Mouse (Mus musculus) hindbrain, embryonic 15.5 days (tissue): ENCODE results near the gene Il17rd. TPM values are rescaled to one million over a fixed set of nuclear protein-coding genes. Genes with fewer than 3 reads are reported as not detected.

ENCODE experiments used
- ATAC-seq: fragments of 200-750 bp; cut with Nextera tagmentation; 2 replicates; pipeline ENCODE4 v1.8.0; 2017; ENCODE audit warnings: low read depth, moderate number of reproducible peaks, moderate TSS enrichment; ENCODE audit not compliant: low FRiP score
- H3K27ac ChIP-seq: fragments of 300-500 bp; sonication (generic); replicated peaks from 2 replicates; pipeline ENCODE4 v1.5.1; 2015; ENCODE audit warnings: mild to moderate bottlenecking, inconsistent platforms
- H3K27me3 ChIP-seq: fragments of 300-500 bp; sonication (generic); 2 replicates; pipeline ENCODE4 v1.6.1; 2015; ENCODE audit warnings: control low read depth, inconsistent platforms
- H3K36me3 ChIP-seq: fragments of 300-500 bp; sonication (generic); 2 replicates; pipeline ENCODE4 v1.6.1; 2015; ENCODE audit warnings: control low read depth, inconsistent platforms
- H3K4me1 ChIP-seq: fragments of 300-500 bp; sonication (generic); replicated peaks from 2 replicates; pipeline ENCODE4 v1.6.1; 2015; ENCODE audit warnings: control low read depth, inconsistent platforms
- H3K4me2 ChIP-seq: fragments of 300-500 bp; sonication (generic); 2 replicates; pipeline ENCODE4 v1.6.1; 2015; ENCODE audit warnings: moderate library complexity, mild to moderate bottlenecking, inconsistent platforms
- H3K4me3 ChIP-seq: fragments of 300-500 bp; sonication (generic); 2 replicates; pipeline ENCODE4 v1.5.1; 2015; ENCODE audit warnings: mild to moderate bottlenecking, inconsistent platforms
- H3K9ac ChIP-seq: fragments of 300-500 bp; sonication (generic); 2 replicates; pipeline ENCODE4 v1.6.1; 2015; ENCODE audit warnings: inconsistent platforms
- H3K9me3 ChIP-seq: fragments of 300-500 bp; sonication (generic); 2 replicates; pipeline ENCODE4 v1.6.1; 2016; ENCODE audit warnings: control low read depth, inconsistent platforms
- WGBS: fragments of 180-500 bp; shearing (Covaris S2); methylation state at CpG from one replicate; pipeline ENCODE4 v1.1.7; 2015; 5-methylcytosine and 5-hydroxymethylcytosine counted together
- polyA plus RNA-seq: library from polyadenylated mRNA; unstranded; fragments of >200 nt; fragmentation: Nextera tagmentation; extraction: Ambion mirVana; gene quantifications from 2 replicates; pipeline ENCODE4 v1.2.1, GENCODE M21; 2015

Gene Il17rd
- 2.7 and 3.2 TPM in 2 replicates for polyA plus RNA-seq

DNA sequence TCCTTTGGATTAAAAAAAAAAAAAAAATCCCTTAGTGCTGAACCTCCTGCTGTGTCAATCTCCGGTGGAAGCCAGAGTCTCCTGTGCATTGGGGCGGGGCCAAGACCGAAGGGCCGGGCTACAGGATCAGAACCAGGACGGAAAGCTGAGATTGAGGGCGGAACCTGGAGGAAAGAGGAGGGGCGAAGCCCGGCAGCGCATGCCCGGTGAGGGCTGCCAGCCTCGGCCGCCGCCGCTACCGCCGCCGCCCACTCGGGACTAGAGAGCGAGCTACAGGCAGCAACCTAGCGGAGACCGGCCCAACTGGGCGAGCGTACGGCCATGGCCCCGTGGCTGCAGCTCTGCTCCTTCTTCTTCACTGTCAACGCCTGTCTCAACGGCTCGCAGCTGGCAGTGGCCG lies at the start of gene Il17rd:
TSS of gene Il17rd (plus strand) at position 159 of the 400 bp plus-strand sequence.
- no peaks in the 10 kb centered on the region for H3K36me3 ChIP-seq
- peak within 1 kb of the TSS; percentile 67 for H3K4me3 ChIP-seq
- peaks cover 10% of the 10 kb centered on the region for H3K4me1 ChIP-seq
- peak within 1 kb of the TSS; percentile 65 for H3K9ac ChIP-seq
- peaks cover 12% of the 10 kb centered on the region for H3K27me3 ChIP-seq
- peak within 1 kb of the TSS; percentile 97 for H3K4me2 ChIP-seq
- H3K9me3 ChIP-seq, result no peaks in the 10 kb centered on the region
- H3K27ac ChIP-seq, result peak within 1 kb of the TSS; percentile 62
- peak; percentile 92 for ATAC-seq
- 0% methylated on average over 29 of the region's 29 CpGs for WGBS

GRCm38 (mm10) chr14:26991622-26992021 lies 47.1 kb upstream of the Il17rd start:
- no peak for ATAC-seq
- 66% methylated on average over 18 of the region's 18 CpGs for WGBS

DNA sequence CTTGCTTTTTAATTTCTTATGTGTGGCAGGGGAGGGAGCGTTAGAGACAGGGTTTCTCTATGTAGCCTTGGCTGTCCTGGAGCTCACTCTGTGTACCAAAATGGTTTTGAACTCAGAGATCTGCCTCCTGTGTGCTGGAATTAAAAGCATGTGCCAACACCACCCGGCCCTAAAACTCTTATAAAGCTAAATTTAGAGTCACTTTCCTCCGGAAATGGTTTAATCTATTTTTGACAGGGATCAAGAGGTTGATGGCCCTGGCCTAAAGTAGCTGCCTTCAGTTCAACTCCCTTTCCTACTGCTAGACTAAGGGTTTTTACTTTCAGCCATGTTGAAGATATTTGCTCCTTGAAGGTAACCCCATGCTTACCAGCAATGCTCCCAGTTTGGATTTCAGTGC lies 45.3 kb upstream of the Il17rd start:
- Histone ChIP-seq H3K27ac (no peak overlapping the region), H3K9me3 (no peaks in the 10 kb centered on the region), H3K4me3 (no peak overlapping the region), H3K27me3 (no peaks in the 10 kb centered on the region; the same call in 1 of the 2 replicates), H3K9ac (no peak overlapping the region), H3K36me3 (no peaks in the 10 kb centered on the region), H3K4me1 (0 out of 2 replicates have a peak, but pooled peaks cover 4% of the 10 kb centered on the region), H3K4me2 (no peak overlapping the region)
- ATAC-seq, result no peak
- 89% methylated on average over 3 of the region's 3 CpGs for WGBS

More at GRCm38 (mm10) chr14:26991622-26992021, 47.1 kb upstream of the Il17rd start:
- Histone ChIP-seq H3K4me3 (no peak overlapping the region), H3K27ac (no peak overlapping the region), H3K27me3 (no peaks in the 10 kb centered on the region; the same call in 1 of the 2 replicates), H3K36me3 (no peaks in the 10 kb centered on the region), H3K9me3 (no peaks in the 10 kb centered on the region), H3K4me1 (0 out of 2 replicates have a peak, but pooled peaks cover 4% of the 10 kb centered on the region), H3K4me2 (no peak overlapping the region), H3K9ac (no peak overlapping the region)

GRCm38 (mm10) chr14:26994211-26994741 lies 44.5 kb upstream of the Il17rd start, which contains the start of gene Hesx1:
Hesx1 (plus strand) TSS chr14:26994416.
- H3K4me2 ChIP-seq, result peak within 1 kb of the TSS; percentile 52
- no peak within 1 kb of the TSS for H3K9ac ChIP-seq
- ATAC-seq, result peak; percentile 69; the same call in 1 of the 2 replicates
- no peaks in the 10 kb centered on the region for H3K9me3 ChIP-seq
- 0 out of 2 replicates have a peak, but pooled peaks cover 4% of the 10 kb centered on the region for H3K4me1 ChIP-seq
- H3K36me3 ChIP-seq, result no peaks in the 10 kb centered on the region
- H3K27me3 ChIP-seq, result no peaks in the 10 kb centered on the region; the same call in 1 of the 2 replicates
- WGBS, result 6% methylated on average over 16 of the region's 16 CpGs
- H3K4me3 ChIP-seq, result peak within 1 kb of the TSS; percentile 23
- no peak within 1 kb of the TSS; the same call in 1 of the 2 replicates for H3K27ac ChIP-seq

DNA sequence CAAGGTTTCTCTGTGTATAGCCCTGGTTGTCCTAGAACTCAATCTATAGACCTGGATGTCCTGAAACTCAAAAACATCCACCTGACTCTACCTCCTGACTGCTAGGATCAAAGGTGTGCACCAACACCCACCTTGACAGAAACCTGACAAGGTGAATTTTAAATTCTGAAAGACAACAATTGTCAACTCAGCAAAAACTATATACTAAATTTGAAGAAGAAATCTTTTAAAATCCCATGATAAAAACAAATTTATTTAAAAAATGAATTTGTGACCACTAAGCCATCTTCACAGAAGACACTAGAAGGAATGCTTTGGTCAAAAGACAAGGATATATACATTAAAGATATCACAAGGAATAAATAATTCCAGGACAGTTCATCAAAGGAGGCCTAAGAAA lies 42.5 kb upstream of the Il17rd start:
- H3K27me3 ChIP-seq, result peaks cover 3% of the 10 kb centered on the region; the same call in 1 of the 2 replicates
- H3K9ac ChIP-seq, result no peak overlapping the region
- ATAC-seq, result no peak
- H3K36me3 ChIP-seq, result no peaks in the 10 kb centered on the region
- no peak overlapping the region for H3K27ac ChIP-seq
- H3K4me1 ChIP-seq, result 0 out of 2 replicates have a peak, but pooled peaks cover 8% of the 10 kb centered on the region
- H3K9me3 ChIP-seq, result no peaks in the 10 kb centered on the region
- H3K4me2 ChIP-seq, result no peak overlapping the region
- H3K4me3 ChIP-seq, result no peak overlapping the region

DNA sequence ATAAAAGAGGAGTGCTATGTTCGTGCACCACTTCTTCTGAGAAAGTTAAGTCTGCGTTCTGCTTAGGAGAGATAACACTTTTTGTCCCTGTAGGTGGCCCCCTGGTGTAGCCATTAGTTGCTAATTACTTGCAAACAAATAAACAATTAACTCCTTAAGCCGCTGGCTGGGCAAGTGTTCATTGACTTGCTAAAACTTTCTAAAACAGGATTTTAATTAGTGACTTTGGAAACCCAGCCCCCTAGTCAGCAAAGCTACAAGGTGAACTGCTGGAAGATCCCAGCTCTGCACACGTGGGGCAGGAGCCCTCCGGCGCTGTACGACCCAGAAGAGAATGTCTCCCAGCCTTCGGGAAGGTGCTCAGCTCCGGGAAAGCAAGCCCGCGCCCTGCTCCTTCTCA lies 38.4 kb upstream of the Il17rd start:
- 4% methylated on average over 11 of the region's 11 CpGs for WGBS
- Histone ChIP-seq H3K27me3 (0 out of 2 replicates have a peak, but pooled peaks cover 7% of the 10 kb centered on the region), H3K36me3 (no peaks in the 10 kb centered on the region), H3K9me3 (no peaks in the 10 kb centered on the region), H3K4me1 (0 out of 2 replicates have a peak, but pooled peaks cover 4% of the 10 kb centered on the region), H3K4me2 (peak overlapping the region; percentile 15; the same call in 1 of the 2 replicates), H3K4me3 (no peak overlapping the region), H3K9ac (no peak overlapping the region), H3K27ac (no peak overlapping the region)
- ATAC-seq, result no peak

- Histone ChIP-seq H3K27me3 (0 out of 2 replicates have a peak, but pooled peaks cover 7% of the 10 kb centered on the region), H3K36me3 (no peaks in the 10 kb centered on the region), H3K27ac (no peak overlapping the region), H3K9ac (no peak overlapping the region), H3K4me2 (no peak overlapping the region), H3K4me3 (no peak overlapping the region), H3K4me1 (0 out of 2 replicates have a peak, but pooled peaks cover 4% of the 10 kb centered on the region), H3K9me3 (no peaks in the 10 kb centered on the region)
- no peak for ATAC-seq
- 72% methylated on average over 7 of the region's 7 CpGs for WGBS
These were observed 33.8 kb upstream of the Il17rd start for GRCm38 (mm10) chr14:27004906-27005305.

DNA sequence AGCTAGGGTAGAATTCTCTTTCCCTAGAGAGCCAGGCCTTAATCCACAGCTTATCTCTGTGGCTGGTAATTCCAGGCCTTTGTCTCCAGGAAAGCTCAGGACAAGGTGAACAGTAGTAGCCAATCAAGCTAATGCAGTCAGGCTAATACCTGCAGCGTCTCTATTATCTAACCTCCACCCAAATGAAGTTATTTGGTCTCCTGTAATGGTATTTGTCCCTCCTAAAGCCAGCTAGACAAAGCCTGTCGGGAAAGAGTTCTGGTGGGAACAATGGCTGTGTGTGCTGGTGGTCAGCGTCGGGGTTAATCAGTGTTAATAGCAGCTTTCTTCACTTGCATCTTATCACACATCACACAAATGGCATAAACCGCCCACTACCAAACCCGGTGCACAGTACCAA lies 32.8 kb upstream of the Il17rd start:
- Histone ChIP-seq H3K9ac (no peak overlapping the region), H3K4me1 (no peaks in the 10 kb centered on the region), H3K4me2 (no peak overlapping the region), H3K36me3 (no peaks in the 10 kb centered on the region), H3K4me3 (no peak overlapping the region), H3K27ac (no peak overlapping the region), H3K9me3 (no peaks in the 10 kb centered on the region), H3K27me3 (0 out of 2 replicates have a peak, but pooled peaks cover 4% of the 10 kb centered on the region)
- 28% methylated on average over 6 of the region's 6 CpGs for WGBS
- no peak for ATAC-seq

- Histone ChIP-seq H3K27me3 (no peaks in the 10 kb centered on the region), H3K4me3 (no peak overlapping the region), H3K9me3 (no peaks in the 10 kb centered on the region), H3K4me1 (no peaks in the 10 kb centered on the region), H3K27ac (no peak overlapping the region), H3K36me3 (no peaks in the 10 kb centered on the region), H3K4me2 (no peak overlapping the region), H3K9ac (no peak overlapping the region)
- ATAC-seq, result no peak
- WGBS, result 83% methylated on average over 5 of the region's 5 CpGs
These were observed 27.2 kb upstream of the Il17rd start for GRCm38 (mm10) chr14:27011561-27011960.

- H3K27ac ChIP-seq, result no peak overlapping the region
- no peak overlapping the region for H3K9ac ChIP-seq
- WGBS, result 83% methylated on average over 4 of the region's 4 CpGs
- H3K4me3 ChIP-seq, result no peak overlapping the region
- no peak overlapping the region for H3K4me2 ChIP-seq
- H3K9me3 ChIP-seq, result no peaks in the 10 kb centered on the region
- H3K36me3 ChIP-seq, result no peaks in the 10 kb centered on the region
- no peak for ATAC-seq
- H3K27me3 ChIP-seq, result no peaks in the 10 kb centered on the region
- H3K4me1 ChIP-seq, result no peaks in the 10 kb centered on the region
These were observed 25.1 kb upstream of the Il17rd start for GRCm38 (mm10) chr14:27013658-27014057.

DNA sequence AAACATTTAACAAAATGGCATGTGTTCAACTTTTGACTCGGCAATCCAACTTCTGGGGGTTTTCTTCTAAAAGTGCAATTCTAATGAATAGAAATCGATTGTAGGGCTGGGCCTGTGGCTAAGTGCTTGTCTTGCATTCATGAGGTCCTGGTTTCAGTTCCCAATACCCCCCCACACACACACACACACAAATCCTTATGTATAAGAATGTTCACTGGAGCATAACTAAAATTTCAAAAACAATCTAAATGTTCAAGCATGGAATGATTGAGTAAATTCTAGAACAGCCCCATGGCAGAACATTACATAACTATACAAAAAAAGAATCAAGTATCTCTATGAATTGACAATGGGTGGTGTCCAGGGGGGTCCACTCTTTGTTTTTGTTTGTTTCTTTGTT lies 20.8 kb upstream of the Il17rd start:
- Histone ChIP-seq H3K4me1 (no peaks in the 10 kb centered on the region), H3K36me3 (no peaks in the 10 kb centered on the region), H3K27me3 (no peaks in the 10 kb centered on the region), H3K4me3 (no peak overlapping the region), H3K27ac (no peak overlapping the region), H3K9me3 (no peaks in the 10 kb centered on the region), H3K9ac (no peak overlapping the region), H3K4me2 (no peak overlapping the region)
- ATAC-seq, result no peak
- WGBS, result 94% methylated on average over 2 of the region's 2 CpGs

DNA sequence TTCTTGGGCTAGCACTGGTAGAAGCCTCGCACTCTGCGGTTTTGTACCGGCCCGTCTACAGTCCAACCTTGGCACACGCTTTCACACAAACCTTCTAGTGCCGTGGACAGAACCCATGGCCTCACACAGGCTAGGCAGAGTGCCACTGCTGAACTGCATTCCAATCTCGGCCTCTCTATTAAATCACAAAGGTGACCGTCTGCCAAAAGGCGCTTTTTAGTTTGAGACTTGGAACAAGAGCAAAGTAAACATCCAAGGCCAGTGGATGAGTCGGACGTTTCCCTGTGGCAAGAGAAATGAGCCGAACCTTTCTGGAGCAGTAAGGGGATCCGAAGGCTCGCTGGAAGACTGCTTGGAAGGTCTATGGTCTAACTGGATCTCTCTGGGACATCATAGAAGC lies 18.9 kb upstream of the Il17rd start:
- ATAC-seq, result no peak
- Histone ChIP-seq H3K9me3 (no peaks in the 10 kb centered on the region), H3K27me3 (no peaks in the 10 kb centered on the region), H3K27ac (no peak overlapping the region), H3K4me2 (no peak overlapping the region), H3K36me3 (no peaks in the 10 kb centered on the region), H3K9ac (no peak overlapping the region), H3K4me3 (no peak overlapping the region), H3K4me1 (no peaks in the 10 kb centered on the region)
- WGBS, result 88% methylated on average over 14 of the region's 14 CpGs
